Mouse (Mus musculus) spleen, adult 12 weeks (tissue): Measurements from ENCODE around the gene Gtpbp4.
"Not testable (repeated sequence)": the region's sequence is repeated elsewhere in the genome, so short reads cannot be mapped to it uniquely, and the experiment has no call there.

Experiments
- DNase-seq: peaks from one replicate; pipeline ENCODE4 v3.0.0; 2022; ENCODE audit warnings: low spot score

The Gtpbp4 gene

DNA sequence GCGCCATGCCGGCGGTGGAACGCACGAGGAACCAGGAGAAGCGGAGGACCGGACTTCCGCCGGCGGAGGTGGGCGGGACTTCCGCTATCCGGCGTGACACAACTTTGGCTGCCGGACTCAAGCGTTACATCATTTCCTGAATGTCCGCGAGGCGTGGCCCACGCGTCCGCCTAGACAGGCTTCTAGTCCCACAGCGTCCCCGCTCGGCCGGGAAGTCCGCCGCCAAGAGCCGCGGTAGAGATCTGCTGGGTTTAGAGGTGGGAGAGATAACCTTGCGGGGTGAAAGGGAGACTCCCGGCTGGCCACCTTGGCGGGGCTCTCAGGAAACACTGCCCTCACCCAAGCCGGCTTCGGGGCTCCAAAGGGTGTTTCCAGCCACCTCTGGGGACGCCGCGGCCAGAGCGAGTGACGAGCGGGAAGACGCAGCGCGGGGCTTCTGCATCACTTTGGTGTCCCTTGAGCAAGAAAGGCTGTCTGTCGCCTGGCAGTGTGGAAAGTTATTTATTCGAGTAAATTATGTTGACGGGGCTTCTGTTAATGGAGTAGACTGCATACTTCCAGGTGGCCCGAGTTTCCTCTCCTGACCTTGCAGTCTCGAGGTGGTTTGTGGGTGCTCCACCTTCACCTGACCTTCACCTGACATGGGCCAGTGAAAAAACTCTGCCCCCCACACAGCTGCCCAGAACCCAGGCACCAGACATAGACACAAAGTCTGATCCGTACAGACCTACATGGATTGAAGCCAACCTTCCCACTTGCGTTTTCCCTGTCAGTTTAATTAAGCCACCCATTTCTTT lies at the start of gene Gtpbp4:
Gtpbp4 (minus strand) TSS at position 94 of the 797 bp plus-strand sequence.
- DNase-seq, result peak; percentile 92

DNA sequence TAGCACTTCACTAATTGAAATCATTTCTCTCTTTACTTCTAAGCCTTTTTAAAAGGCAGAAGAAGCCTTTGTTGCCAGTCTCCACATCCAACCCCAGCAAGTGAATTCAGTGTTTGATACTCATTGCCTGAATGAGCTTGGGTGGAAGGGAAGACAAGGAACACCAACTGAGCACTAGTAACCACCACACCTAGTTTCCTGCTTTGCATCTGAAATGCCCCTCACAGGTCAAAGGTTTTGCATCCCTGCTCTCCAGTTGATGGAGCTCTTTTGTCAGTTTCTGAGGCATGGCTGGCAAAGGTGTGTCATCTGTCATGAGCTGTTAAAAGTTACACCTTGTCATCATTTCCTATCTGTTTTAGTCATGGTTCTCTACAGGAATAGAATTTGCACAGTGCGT lies 48.8 kb upstream of the Gtpbp4 start:
- DNase-seq, result no peak

DNA sequence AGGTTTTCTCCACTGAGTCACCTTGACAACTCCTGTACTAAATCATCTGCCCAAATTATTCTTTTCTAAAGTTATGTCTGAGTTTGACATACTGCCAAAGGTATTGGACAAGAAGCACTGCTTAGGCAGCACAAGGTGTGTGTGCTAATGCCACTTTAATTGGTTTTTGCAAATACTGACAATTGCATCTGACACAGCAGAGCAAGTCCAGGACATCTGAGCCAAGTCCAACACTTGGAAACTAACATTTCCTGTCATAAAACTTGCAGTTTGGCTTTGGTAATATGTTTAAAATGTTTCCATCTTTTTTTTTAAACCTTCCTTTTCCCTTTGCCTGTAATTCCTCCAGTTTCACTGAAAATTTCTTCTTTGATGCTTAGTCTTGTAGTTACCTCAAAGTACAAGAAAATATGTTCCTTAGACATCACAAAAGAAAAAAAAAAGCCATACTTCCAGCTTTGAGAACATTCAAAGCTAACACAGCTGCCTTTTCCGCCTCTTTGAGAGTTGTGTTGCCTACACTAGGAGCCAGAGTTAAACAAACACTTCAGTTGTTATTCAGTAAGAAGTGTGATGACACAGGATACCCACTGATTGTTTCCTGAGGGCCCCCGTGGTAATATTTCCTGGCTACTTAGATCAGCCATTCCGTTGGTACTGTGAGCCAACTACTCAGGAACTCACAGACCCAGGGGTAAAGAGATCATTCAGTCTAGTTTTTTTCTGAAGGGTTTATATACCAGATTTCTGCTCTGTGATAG lies 47.6 kb upstream of the Gtpbp4 start:
- no peak for DNase-seq

DNA sequence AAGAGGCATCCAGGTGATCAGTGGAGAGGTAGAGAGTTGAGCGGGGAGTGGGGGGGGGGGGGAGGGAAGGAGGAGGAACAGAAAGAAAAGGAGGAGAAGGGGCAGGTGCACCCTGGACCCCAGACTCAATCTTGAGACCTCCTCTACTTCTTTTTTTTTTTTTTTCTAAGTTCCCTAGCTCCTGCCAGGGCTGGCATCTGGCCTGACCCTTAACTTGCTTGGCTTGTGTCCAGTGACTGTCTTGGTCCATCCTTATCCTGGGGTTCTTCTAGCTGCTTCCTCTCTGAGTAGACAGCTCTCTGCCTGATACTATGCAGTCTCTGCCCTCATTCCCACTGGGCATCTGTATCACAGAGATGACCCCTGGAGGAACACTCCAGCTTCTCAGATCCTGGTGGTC lies 44.7 kb upstream of the Gtpbp4 start:
- no peak for DNase-seq

DNA sequence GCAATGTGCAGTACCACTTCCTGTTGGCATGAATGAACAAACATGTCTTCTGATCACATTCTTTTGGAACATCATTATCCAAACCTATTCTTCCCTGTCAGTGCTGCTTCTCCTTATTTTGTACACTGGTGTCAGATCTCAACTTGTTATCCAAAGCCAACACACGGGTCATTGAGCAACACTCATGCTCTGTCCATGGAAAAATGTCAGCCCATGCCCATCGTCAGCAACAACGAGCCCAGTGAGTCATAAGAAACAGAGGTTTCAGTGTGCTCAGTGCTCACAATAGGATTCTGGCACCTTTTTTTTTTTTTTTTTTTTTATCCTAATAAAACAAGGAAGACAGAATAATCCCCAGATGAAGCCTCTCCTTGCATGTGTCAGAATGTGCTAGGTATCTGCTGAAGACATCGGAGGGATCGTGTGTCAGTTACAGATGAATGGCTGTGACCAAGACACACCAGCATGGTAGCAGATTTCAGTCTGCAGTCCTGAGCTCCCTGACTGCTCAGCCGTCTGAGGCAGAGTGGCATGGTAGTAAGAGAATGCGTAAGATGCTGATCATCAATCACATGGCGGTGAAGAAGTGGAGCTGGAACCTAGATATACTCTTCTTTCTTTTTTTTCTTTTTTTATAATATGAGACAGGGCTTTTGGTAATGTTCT lies 36.2 kb upstream of the Gtpbp4 start:
- DNase-seq, result no peak

DNA sequence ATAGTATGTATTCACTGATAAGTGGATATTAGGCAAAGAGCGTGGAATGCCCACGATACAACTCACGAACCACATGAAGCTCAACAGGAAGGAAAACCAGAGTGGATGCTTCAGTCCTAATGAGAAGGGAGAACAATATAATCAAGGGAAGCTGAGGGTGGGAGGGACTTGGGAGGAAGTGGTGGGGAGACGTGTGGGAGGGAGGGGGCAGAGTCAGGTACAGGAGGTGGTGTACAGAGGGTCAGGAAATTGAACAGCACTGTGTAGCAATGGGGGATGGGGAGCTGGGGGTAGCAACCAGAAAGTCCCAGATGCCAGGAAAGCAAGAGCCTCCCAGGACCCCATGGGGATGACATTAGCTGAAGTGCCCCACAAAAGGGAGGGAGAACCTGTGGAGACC lies 34.5 kb upstream of the Gtpbp4 start:
- DNase-seq, result no peak

DNA sequence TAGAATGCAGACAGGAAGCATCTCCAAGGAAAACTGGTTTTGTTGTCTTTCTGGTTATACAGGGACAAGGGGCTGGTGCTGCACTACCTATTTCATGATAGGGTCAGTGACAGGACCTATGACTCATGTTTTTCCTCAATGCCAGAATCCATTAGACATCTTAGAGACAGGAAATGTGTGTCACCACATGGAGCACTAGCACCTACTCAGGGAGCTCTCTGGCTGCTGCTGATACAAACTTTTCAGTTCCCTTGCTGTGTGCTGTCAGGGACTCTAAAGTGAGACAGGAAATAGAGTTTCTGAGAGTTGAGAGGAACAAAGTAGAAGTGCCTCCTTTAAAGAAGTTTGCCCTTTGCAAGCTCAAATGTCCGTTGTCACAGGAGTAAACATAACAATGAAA lies 31.4 kb upstream of the Gtpbp4 start:
- DNase-seq, result no peak

DNA sequence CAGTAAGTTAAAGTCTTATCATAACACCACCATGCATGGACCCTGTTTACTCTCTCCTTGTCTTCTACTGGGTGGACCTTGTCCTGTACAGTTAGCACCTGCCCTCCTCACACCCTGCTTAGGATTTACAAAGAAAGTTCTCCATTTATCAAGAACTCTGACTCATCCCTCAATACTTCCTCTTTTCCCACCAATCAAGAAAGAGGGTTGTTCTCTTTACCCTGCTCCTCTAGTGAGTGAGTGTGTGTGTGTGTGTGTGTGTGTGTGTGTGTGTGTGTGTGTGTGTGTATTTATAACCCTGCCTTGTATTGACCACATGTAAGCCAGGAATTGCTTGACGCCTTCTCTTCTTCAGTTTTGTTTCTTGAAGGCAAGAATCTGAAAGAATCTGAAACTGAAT lies 26.7 kb upstream of the Gtpbp4 start:
- DNase-seq, result no peak

DNA sequence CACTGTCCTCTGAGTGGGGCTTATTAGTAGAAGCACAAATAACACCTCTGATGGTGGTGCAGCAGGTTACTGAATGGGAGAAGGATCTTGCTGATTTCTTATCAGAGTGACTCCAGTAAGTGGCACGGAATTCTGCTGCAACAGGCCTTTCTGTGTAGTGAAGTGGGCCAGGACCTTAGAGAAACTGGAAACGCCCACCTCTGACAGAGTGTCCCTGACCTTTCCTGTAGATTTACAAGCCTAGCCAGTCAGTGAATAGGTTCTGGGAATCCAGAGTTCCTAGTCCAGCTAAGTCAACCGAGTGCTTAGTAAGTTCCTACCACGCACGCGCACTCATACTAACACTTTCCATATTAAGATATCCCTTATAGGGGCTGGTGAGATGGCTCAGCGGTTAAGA lies 25.7 kb upstream of the Gtpbp4 start:
- DNase-seq, result no peak

DNA sequence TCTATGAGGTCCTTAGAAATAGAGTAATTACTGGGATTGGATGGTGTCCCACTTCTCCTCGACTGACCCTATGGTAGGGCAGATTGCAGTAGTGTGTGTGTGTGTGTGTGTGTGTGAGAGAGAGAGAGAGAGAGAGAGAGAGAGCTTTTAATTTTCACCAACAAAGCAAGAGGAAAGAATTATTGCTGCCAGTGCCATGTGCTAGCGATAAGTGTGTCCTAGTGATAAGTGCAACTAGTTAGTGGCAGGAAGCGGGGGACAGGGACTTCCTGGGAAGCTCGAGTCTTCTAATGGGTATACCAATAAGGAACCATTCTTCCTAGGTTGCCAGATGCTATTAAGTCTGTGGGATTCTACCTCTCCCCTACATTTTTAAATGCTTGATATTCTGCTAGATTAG lies 23.8 kb upstream of the Gtpbp4 start:
- no peak for DNase-seq

DNA sequence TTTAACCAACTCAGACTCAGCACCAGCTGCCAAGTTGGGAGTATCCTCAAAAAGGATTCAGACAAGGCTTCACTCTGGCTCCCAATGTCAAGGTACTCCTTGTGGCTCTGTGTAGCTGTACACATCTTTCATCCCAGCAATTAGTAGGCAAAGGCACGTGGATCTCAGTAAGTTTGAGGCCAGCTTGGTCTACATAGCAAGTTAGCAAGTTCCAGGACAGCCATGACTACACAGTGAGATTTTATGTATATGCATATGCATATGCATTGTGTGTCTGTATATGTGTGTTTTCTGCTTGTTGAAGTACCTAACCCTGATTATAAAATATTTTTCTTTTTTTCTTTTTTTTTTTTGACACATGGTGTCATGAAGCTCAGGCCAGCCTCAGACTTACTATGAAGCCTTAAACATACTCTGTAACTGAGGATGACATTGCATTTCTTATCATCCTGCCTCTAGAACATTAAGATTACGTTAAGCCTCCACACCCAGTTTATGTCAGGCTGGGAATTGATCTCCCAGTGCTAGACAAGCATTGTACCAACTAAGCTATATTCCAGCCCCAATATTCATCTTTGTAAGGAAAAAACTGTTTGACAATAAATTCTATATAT lies 23.2 kb upstream of the Gtpbp4 start:
- no peak for DNase-seq

DNA sequence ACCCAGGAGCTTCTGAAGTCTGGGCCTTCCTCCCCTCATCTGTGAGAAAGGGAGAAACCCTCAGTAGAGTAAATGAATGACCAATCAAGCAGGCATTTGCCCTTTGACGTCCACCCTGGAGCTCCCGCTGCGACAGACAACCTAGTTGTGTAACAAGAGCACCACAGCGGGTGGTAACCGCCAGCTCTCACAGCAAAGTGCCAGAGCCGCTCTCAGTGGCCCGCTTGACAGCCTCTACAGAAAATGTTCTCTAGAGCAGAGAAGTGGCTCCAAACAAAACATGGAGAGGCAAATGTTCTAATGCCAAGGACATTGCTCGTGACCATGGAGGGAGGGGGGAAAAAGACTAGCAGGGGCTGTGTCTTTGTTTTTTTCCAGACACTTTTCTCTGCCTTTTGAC lies 21.3 kb upstream of the Gtpbp4 start:
- DNase-seq, result no peak

DNA sequence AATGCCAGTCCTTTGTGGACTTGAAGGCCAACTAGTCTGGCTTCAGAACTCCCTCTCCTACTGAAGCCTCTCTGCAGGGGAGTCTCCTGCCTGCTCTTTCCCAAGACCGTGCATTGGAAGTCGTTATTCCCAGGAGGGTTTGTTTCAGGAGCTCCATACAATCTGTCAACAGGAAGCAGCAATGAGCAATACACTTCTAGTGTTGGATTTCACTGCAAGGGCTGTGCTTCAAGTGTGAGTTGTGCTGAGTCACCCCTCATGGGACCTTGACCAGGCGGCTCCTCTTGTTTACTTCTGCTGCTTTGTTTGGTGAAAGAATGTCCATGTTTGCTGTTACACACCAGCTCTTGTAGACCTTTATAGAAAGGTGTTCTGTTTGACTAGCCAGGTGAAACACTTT lies 18.5 kb upstream of the Gtpbp4 start:
- DNase-seq, result peak; percentile 19

DNA sequence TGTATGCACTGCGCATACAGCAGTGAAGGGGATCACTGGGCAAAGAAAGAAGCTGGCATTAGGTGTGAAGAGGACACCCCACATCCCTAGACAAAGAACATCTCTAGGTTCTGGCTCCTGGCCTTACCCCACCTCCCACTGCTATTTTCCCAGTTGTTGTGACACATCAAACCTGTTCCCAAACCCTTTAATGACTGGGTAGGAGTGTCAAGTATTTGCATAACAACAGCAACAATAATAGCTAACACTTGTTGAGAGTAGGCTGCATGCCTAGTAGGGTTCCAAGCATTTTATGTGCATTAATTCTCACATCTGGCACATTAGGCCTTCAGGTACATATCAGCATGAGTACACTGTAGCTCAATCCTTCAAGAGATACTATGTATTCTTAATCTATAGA lies 17.6 kb upstream of the Gtpbp4 start:
- DNase-seq, result no peak

DNA sequence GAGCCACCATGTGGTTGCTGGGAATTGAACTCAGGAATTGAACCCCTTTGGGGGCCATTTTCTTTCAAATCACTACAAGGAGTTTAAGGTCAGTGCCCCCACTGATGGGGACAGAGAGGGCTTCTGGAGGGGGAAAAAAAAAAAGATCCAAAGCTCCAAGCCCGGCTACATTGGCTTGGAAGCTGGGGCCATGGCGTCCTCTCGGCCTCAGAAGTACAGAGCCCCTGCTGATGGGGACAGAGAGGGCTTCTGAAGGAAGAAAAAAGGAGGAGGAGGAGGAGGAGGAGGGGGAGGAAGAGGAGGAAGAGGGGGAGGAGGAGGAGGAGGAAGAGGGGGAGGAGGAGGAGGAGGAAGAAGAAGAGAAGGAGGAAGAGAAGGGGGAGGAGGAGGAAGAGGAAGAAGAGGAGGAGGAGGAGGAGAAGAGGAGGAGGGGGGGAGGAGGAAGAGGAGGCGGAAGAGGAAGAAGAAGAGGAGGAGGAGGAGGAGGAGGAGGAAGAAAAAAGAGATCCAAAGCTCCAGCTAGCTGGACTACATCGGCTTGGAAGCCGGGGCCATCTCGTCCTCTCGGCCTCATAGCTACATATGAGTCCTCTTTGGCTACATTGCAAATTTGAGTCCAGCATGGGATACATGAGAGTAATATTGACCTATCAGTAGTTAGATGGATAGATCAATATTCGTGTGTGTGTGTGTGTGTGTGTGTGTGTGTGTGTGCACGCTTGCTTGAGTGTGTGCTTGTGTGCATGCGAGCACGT lies 15.9 kb upstream of the Gtpbp4 start:
- DNase-seq, result no peak

DNA sequence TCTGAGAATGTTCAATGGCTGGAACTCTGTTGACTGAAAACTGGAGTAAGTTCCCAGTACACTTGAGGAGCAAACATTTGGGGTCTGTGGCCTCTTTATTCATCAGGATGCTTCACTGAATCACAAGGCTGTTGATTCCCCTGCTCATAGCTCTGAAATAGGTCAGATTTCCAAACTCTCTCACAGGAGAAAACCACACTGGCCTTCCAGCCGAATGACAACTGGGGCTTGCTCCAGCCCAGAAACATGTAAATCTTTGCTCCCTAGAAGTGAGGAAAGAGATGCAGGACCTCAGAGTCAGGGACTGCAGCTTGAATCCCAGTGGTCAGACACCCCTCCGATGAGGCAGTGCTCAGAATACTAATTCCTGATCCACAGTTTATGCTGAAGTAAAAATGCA lies 7.4 kb upstream of the Gtpbp4 start:
- no peak for DNase-seq

DNA sequence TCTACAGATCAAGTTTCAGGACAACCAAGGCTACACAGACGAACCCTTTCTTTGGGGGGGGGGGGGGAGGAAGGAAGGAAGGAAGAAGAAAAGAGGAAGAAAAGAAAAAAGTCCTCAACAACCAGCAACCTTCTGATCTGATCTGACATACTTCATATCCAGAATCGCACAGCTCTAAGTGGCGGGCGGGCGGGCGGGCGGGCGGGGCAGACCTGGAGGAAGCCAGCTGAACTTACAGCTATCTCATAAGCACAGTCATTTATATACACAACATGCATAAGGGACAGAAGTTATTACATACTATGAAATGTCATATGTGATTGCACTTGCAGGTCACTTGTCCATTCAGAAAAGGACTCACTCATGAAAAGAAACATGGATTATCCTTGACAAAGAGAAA lies 3.6 kb upstream of the Gtpbp4 start:
- no peak for DNase-seq

DNA sequence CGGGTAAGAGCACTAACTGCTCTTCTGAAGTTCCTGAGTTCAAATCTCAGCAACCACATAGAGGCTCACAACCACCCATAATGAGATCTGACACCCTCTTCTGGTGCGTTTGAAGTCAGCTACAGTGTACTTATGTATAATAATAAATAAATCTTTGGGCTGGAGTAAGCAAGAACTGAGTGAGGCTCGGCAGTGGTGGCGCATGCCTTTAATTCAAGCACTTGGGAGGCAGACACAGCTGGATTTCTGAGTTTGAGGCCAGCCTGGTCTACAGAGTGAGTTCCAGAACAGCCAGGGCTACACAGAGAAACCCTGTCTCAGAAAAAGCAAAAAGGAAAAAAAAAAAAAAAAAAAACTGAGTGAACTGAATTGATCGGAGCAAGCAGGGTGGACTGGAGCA lies 1.3 kb upstream of the Gtpbp4 start:
- not testable (repeated sequence) for DNase-seq

DNA sequence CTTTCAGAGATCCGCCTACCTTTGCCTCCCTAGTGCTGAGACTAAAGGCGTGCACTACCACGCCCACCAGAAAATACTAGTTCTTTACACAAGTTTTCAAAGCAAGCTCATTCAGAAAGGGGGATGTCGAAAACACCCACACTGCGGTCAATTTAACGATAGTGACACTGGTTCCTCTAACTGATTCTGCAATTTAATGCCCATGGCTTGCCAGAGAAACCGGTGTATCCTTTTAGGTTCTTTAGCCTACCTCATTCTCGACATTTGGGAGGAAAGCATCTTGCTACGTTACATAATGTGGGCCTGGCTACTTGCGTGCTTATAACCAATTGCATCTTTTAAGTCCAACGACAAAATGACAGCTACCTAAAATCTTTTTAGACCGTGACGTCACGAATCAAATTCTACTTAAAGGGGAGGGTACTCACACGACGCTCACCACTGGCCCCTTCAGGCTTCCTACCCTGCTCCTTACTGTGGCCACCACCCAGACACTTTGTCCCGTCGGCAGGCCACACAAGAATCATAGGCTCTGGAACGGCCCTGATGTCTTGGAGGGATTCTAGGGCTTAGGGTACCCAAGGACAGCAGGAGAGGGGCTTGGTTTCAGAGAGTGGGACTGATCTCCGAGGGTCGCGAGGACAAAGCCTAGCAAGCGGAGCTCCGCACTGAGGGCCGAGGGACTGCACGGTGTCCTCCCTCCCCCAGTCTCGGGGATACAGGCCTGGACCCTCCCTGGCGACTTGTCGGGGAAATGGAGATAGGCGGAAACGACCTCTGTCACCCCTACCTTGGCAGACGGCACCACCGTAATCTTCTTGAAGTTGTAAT lies 509 bp downstream of the Gtpbp4 start:
- DNase-seq, result no peak

DNA sequence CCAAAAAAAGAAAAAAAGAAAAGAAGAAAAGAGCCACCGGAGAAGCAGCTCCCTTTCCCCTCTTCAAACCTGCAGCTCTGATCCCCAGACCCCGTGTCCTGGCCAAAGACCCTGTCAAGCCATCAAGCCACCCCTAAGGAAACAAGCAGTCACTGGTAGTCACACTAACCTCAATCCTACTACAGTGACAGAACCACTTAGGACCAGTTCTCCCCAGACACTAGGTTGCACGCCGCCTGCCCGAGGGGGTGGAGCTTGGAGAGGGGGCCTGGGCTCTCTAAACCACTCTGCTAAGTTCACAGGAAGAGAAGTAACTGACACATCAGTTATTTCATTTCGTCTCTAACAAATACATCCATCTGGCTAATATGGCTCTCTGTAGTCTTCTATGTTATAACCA lies 3.7 kb downstream of the Gtpbp4 start:
- DNase-seq, result no peak

DNA sequence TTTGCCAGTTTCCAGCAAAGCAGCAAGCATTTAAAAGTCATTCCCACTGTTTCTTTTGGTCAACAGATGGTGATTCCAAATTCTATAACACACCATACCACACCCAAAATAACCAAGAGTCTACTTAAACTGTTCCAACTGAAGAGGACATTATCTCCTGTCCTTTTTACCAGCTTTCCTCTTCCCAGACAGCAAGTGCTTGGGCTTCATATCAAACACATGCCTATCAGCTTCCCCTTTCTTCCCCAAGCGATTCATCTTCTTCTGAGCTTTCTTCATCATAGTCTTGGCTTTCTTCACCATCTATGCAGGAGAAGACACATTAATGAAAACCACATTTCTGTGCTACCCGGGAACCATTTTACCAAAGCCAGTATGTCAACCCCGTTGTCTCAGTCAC lies 22.9 kb downstream of the Gtpbp4 start:
- no peak for DNase-seq
